Mouse (Mus musculus) embryonic fibroblast, embryonic 13.5 days (primary cell): ENCODE data around the gene Hspa1l.

Experiments used
- CTCF ChIP-seq: IDR thresholded peaks from 2 replicates; pipeline ENCODE4 v1.5.1; 2011; ENCODE audit warnings: mild to moderate bottlenecking, control low read depth, low read length, moderate library complexity, borderline replicate concordance; ENCODE audit not compliant: insufficient read depth
- POLR2A ChIP-seq: IDR thresholded peaks from 2 replicates; pipeline ENCODE4 v1.6.1; 2011; ENCODE audit warnings: low read depth, mild to moderate bottlenecking, control low read depth, low read length, moderate library complexity

- no peak for TF ChIP-seq CTCF
- TF ChIP-seq POLR2A, result no peak
Measured at GRCm38 (mm10) chr17:34953904-34954303, 18.6 kb upstream of the Hspa1l start.
